Mouse (Mus musculus) heart, postnatal 25 days (tissue): ENCODE data around the gene Dnajb3. TPM values are rescaled to one million over a fixed set of nuclear protein-coding genes. Genes with fewer than 3 reads are reported as not detected.
"Not testable (repeated sequence)": the region's sequence is repeated elsewhere in the genome, so short reads cannot be mapped to it uniquely, and the experiment has no call there.

Source experiments
- DNase-seq: peaks from one replicate; pipeline ENCODE4 v3.0.0; 2022; ENCODE audit warnings: low spot score
- intact Hi-C: fragments of 180-260 bp; cut with DNase I; formaldehyde crosslinking; loops from one replicate; pipeline ENCODE4 v1.15.1; 2025
- total RNA-seq, 2 experiments: library from RNA; stranded (reverse); gene quantifications; 2 replicates each; pipeline ENCODE4 v1.2.3; 2021

The Dnajb3 gene
- total RNA-seq, 2 experiments from 2014 or later, result 0.42 TPM

GRCm38 (mm10) chr1:88217576-88217975 lies 12.0 kb upstream of the Dnajb3 start:
- no peak for DNase-seq

GRCm38 (mm10) chr1:88217144-88217543 lies 11.6 kb upstream of the Dnajb3 start:
- no peak for DNase-seq
- intact Hi-C loops, result no loop called here

More at GRCm38 (mm10) chr1:88217576-88217975, 12.0 kb upstream of the Dnajb3 start:
- intact Hi-C loops, result no loop called here

GRCm38 (mm10) chr1:88216551-88216950 lies 11.0 kb upstream of the Dnajb3 start:
- intact Hi-C loops, result no loop called here
- no peak for DNase-seq

- no peak for DNase-seq
- intact Hi-C loops, result no loop called here
These were observed 10.1 kb upstream of the Dnajb3 start for GRCm38 (mm10) chr1:88215466-88216380.

- intact Hi-C loops, result no loop called here
- no peak for DNase-seq
These were observed 8.9 kb upstream of the Dnajb3 start for GRCm38 (mm10) chr1:88214462-88214952.

GRCm38 (mm10) chr1:88213766-88214461 lies 8.3 kb upstream of the Dnajb3 start:
- DNase-seq, result no peak
- intact Hi-C loops, result no loop called here

- intact Hi-C loops, result no loop called here
- DNase-seq, result no peak
These were observed 7.5 kb upstream of the Dnajb3 start for GRCm38 (mm10) chr1:88213061-88213460.

- DNase-seq, result no peak
- intact Hi-C loops, result no loop called here
These were observed 6.9 kb upstream of the Dnajb3 start for GRCm38 (mm10) chr1:88212341-88213045.

- intact Hi-C loops, result no loop called here
- no peak for DNase-seq
These were observed 6.2 kb upstream of the Dnajb3 start, which contains the start of gene Ugt1a1 for GRCm38 (mm10) chr1:88211812-88212211. Gene Ugt1a1 (plus strand): TSS chr1:88211959.

- DNase-seq, result no peak
- intact Hi-C loops, result no loop called here
These were observed 1.4 kb upstream of the Dnajb3 start for GRCm38 (mm10) chr1:88206843-88207479.

GRCm38 (mm10) chr1:88200456-88200855 lies 5.1 kb downstream of the Dnajb3 start, which contains the start of gene Ugt1a2:
Gene Ugt1a2 (plus strand): TSS chr1:88200601.
- no peak for DNase-seq
- intact Hi-C loops, result no loop called here

GRCm38 (mm10) chr1:88199996-88200395 lies 5.6 kb downstream of the Dnajb3 start:
- DNase-seq, result no peak
- intact Hi-C loops, result no loop called here

- no peak for DNase-seq
- intact Hi-C loops, result no loop called here
These were observed 8.1 kb downstream of the Dnajb3 start for GRCm38 (mm10) chr1:88197443-88197842.

GRCm38 (mm10) chr1:88195687-88196086 lies 9.9 kb downstream of the Dnajb3 start:
- intact Hi-C loops, result no loop called here
- no peak for DNase-seq

GRCm38 (mm10) chr1:88192136-88192535 lies 13.4 kb downstream of the Dnajb3 start:
- no peak for DNase-seq
- intact Hi-C loops, result no loop called here

- intact Hi-C loops, result no loop called here
- no peak for DNase-seq
These were observed 19.2 kb downstream of the Dnajb3 start for GRCm38 (mm10) chr1:88186325-88186935.

- no peak for DNase-seq
- intact Hi-C loops, result no loop called here
These were observed 25.9 kb downstream of the Dnajb3 start for GRCm38 (mm10) chr1:88179657-88180056.

GRCm38 (mm10) chr1:88172190-88172589 lies 33.4 kb downstream of the Dnajb3 start:
- DNase-seq, intact Hi-C loops: not testable (repeated sequence)

GRCm38 (mm10) chr1:88165711-88166110 lies 39.9 kb downstream of the Dnajb3 start, which contains the start of gene Ugt1a5:
Gene Ugt1a5 (plus strand): TSS chr1:88166012.
- intact Hi-C loops, result no loop called here
- DNase-seq, result no peak
